23 mouse cellular contexts compared by ENCODE assay signal in genomic region chr4:125157322-125157721, GRCm38 (mm10). TPM values are rescaled to one million over a fixed set of nuclear protein-coding genes. Genes with fewer than 3 reads are reported as not detected.
"Had no signal": no experiment of that assay in that cellular context is flagged by ENCODE, and none has a peak within 500 bp of the region (broad histone marks: within the 10 kb centered on the region; RNA-seq: fewer than 3 reads in every experiment).

No protein-coding gene starts in this region.

- H3K27ac ChIP-seq: heart, adult 2 months; heart, embryonic 13.5 days; heart, embryonic 15.5 days; hindbrain, embryonic 13.5 days; hindbrain, embryonic 15.5 days; layer of hippocampus, adult 2 months; left cerebral cortex, adult 2 months; limb, embryonic 10.5 days; limb, embryonic 12.5 days had no signal

- H3K36me3 ChIP-seq: heart, embryonic 13.5 days; heart, embryonic 15.5 days; hindbrain, embryonic 13.5 days; hindbrain, embryonic 15.5 days; limb, embryonic 10.5 days; limb, embryonic 12.5 days had no signal

- H3K9ac ChIP-seq: heart, embryonic 13.5 days; heart, embryonic 15.5 days; hindbrain, embryonic 13.5 days; hindbrain, embryonic 15.5 days; limb, embryonic 12.5 days had no signal

- DNase-seq: gastrocnemius, postnatal 14 days; gastrocnemius, postnatal 36 days; heart, adult 11 months; heart, adult 2 months; heart, postnatal 14 days; heart, postnatal 36 days; kidney, adult 18-20 months; kidney, adult 8-10 months; kidney, postnatal 10 days; kidney, postnatal 25 days; kidney, postnatal 4 days; liver had no signal

- H3K4me3 ChIP-seq: heart, adult 2 months; heart, embryonic 13.5 days; heart, embryonic 15.5 days; hindbrain, embryonic 13.5 days; hindbrain, embryonic 15.5 days; layer of hippocampus, adult 2 months; left cerebral cortex, adult 2 months; limb, embryonic 10.5 days; limb, embryonic 12.5 days had no signal

- H3K9me3 ChIP-seq: heart, embryonic 13.5 days; heart, embryonic 15.5 days; hindbrain, embryonic 13.5 days; hindbrain, embryonic 15.5 days; limb, embryonic 10.5 days; limb, embryonic 12.5 days had no signal

- ATAC-seq: hindbrain, postnatal 0 days had no signal

- H3K4me2 ChIP-seq: heart, embryonic 11.5 days; heart, embryonic 13.5 days; heart, embryonic 15.5 days; hindbrain, embryonic 13.5 days; hindbrain, embryonic 15.5 days; limb, embryonic 12.5 days; liver, embryonic 11.5 days had no signal

- H3K4me1 ChIP-seq: heart, embryonic 13.5 days; heart, embryonic 15.5 days had no signal

RNA-seq across cellular contexts. Expression of gene Zc3h12a, which starts 29.7 kb away (rescaled TPM):
- total RNA-seq: hindbrain, postnatal 0 days had no signal
